Mouse (Mus musculus): Measurements from ENCODE around the gene Bcas2. TPM values are rescaled to one million over a fixed set of nuclear protein-coding genes. Genes with fewer than 3 reads are reported as not detected.

Bcas2 gene
- polyA plus RNA-seq, 2 experiments: 104 to 135 TPM

- DNase-seq (ENCODE audit: low read depth in 3 of 3, low spot score in 3 of 3) (no peak), ATAC-seq (ENCODE audit: insufficient read depth) (no peak)
- no peaks in the 10 kb centered on the region for H3K4me1 ChIP-seq (replicated peaks; ENCODE audit: control insufficient read depth in 2 of 2, insufficient read depth in 2 of 2, low read length in 1 of 2)
- H3K9me3 ChIP-seq (ENCODE audit: control insufficient read depth, low read length): no peaks in the 10 kb centered on the region
- no peak for TF ChIP-seq CTCF (IDR thresholded peaks at IDR 0.05; ENCODE audit: low read depth)
- TF ChIP-seq EP300 (IDR thresholded peaks at IDR 0.05; ENCODE audit: low read depth): no peak
- H3K4me2 ChIP-seq (ENCODE audit: low read depth): no peak overlapping the region
- no peak overlapping the region for H3K4me3 ChIP-seq (ENCODE audit: insufficient read depth in 1 of 2, low read depth in 2 of 2, low read length in 2 of 2)
- H3K27ac ChIP-seq: no peak overlapping the region
- no peaks in the 10 kb centered on the region for H3K36me3 ChIP-seq (replicated peaks; ENCODE audit: control insufficient read depth, insufficient read depth, low read depth)
- no peak overlapping the region for H3K9ac ChIP-seq (replicated peaks)
- H3K27me3 ChIP-seq (ENCODE audit: control insufficient read depth, insufficient read depth, low read length): no peaks in the 10 kb centered on the region
- 67% methylated on average over 2 of the region's 2 CpGs for WGBS (ENCODE audit: insufficient replicate concordance)
Observed at GRCm38 (mm10) chr3:103221435-103221834, 50.0 kb downstream of the Bcas2 start.

- 0 out of 2 replicates have a peak, but pooled peaks cover 3% of the 10 kb centered on the region for H3K9me3 ChIP-seq (ENCODE audit: control insufficient read depth, low read length)
- TF ChIP-seq EP300 (IDR thresholded peaks at IDR 0.05; ENCODE audit: low read depth): no peak
- TF ChIP-seq CTCF (IDR thresholded peaks at IDR 0.05; ENCODE audit: low read depth): peak; percentile 71
- no peak overlapping the region for H3K4me2 ChIP-seq (ENCODE audit: low read depth)
- DNase-seq (ENCODE audit: low read depth in 3 of 3, low spot score in 3 of 3) (peak in 2 of 3 experiments; percentile 6 to 24), ATAC-seq (ENCODE audit: insufficient read depth) (no peak)
- no peak overlapping the region for H3K4me3 ChIP-seq (ENCODE audit: insufficient read depth in 1 of 2, low read depth in 2 of 2, low read length in 2 of 2)
- H3K27me3 ChIP-seq (ENCODE audit: control insufficient read depth, insufficient read depth, low read length): no peaks in the 10 kb centered on the region
- H3K4me1 ChIP-seq (replicated peaks; ENCODE audit: control insufficient read depth in 2 of 2, insufficient read depth in 2 of 2, low read length in 1 of 2): no peaks in the 10 kb centered on the region
- 58% methylated on average over 4 of the region's 4 CpGs for WGBS (ENCODE audit: insufficient replicate concordance)
- no peak overlapping the region for H3K9ac ChIP-seq (replicated peaks)
- no peaks in the 10 kb centered on the region for H3K36me3 ChIP-seq (replicated peaks; ENCODE audit: control insufficient read depth, insufficient read depth, low read depth)
- no peak overlapping the region for H3K27ac ChIP-seq
Observed at GRCm38 (mm10) chr3:103223752-103224151, 52.3 kb downstream of the Bcas2 start.

GRCm38 (mm10) chr3:103224231-103224765, 52.8 kb downstream of the Bcas2 start:
- Histone ChIP-seq H3K27me3 (ENCODE audit: control insufficient read depth, insufficient read depth, low read length) (no peaks in the 10 kb centered on the region), H3K4me2 (ENCODE audit: low read depth) (no peak overlapping the region), H3K27ac (no peak overlapping the region), H3K9ac (replicated peaks) (no peak overlapping the region), H3K9me3 (ENCODE audit: control insufficient read depth, low read length) (0 out of 2 replicates have a peak, but pooled peaks cover 3% of the 10 kb centered on the region), H3K4me3 (ENCODE audit: insufficient read depth in 1 of 2, low read depth in 2 of 2, low read length in 2 of 2) (no peak overlapping the region), H3K4me1 (replicated peaks; ENCODE audit: control insufficient read depth in 2 of 2, insufficient read depth in 2 of 2, low read length in 1 of 2) (no peaks in the 10 kb centered on the region), H3K36me3 (replicated peaks; ENCODE audit: control insufficient read depth, insufficient read depth, low read depth) (no peaks in the 10 kb centered on the region)
- ATAC-seq (ENCODE audit: insufficient read depth) (no peak), DNase-seq (ENCODE audit: low read depth in 3 of 3, low spot score in 3 of 3) (no peak)
- 78% methylated on average over 12 of the region's 12 CpGs for WGBS (ENCODE audit: insufficient replicate concordance)
- TF ChIP-seq EP300 (IDR thresholded peaks at IDR 0.05; ENCODE audit: low read depth) (no peak), CTCF (IDR thresholded peaks at IDR 0.05; ENCODE audit: low read depth) (no peak)

- Histone ChIP-seq H3K36me3 (replicated peaks; ENCODE audit: control insufficient read depth, insufficient read depth, low read depth) (no peaks in the 10 kb centered on the region), H3K9ac (replicated peaks) (no peak overlapping the region), H3K4me1 (replicated peaks; ENCODE audit: control insufficient read depth in 2 of 2, insufficient read depth in 2 of 2, low read length in 1 of 2) (no peaks in the 10 kb centered on the region), H3K9me3 (ENCODE audit: control insufficient read depth, low read length) (0 out of 2 replicates have a peak, but pooled peaks cover 3% of the 10 kb centered on the region), H3K4me2 (ENCODE audit: low read depth) (no peak overlapping the region), H3K27me3 (ENCODE audit: control insufficient read depth, insufficient read depth, low read length) (no peaks in the 10 kb centered on the region), H3K4me3 (ENCODE audit: insufficient read depth in 1 of 2, low read depth in 2 of 2, low read length in 2 of 2) (no peak overlapping the region), H3K27ac (no peak overlapping the region)
- 71% methylated on average over 1 of the region's 1 CpGs for WGBS (ENCODE audit: insufficient replicate concordance)
- DNase-seq (ENCODE audit: low read depth in 3 of 3, low spot score in 3 of 3) (no peak), ATAC-seq (ENCODE audit: insufficient read depth) (no peak)
- TF ChIP-seq CTCF (IDR thresholded peaks at IDR 0.05; ENCODE audit: low read depth): no peak
- no peak for TF ChIP-seq EP300 (IDR thresholded peaks at IDR 0.05; ENCODE audit: low read depth)
Observed at GRCm38 (mm10) chr3:103227729-103228128, 56.3 kb downstream of the Bcas2 start.

Other genes starting within 250 kb of the Bcas2 start
- gene Sycp1, start 235.6 kb upstream of the Bcas2 start, polyA plus RNA-seq (2012; rRNA removed): 0.01 and 0.07 TPM in 2 replicates
- 0.18 TPM in 1 of 2 replicates, not detected in the other for gene Sycp1, start 235.6 kb upstream of the Bcas2 start, polyA plus RNA-seq (2014; fragmentation: Nextera tagmentation; extraction: Ambion mirVana)
- gene Nr1h5, start 207.5 kb upstream of the Bcas2 start, polyA plus RNA-seq (2012; rRNA removed): 3.9 and 4.6 TPM in 2 replicates
- gene Nr1h5, start 207.5 kb upstream of the Bcas2 start, polyA plus RNA-seq (2014; fragmentation: Nextera tagmentation; extraction: Ambion mirVana): 1.9 and 3.0 TPM in 2 replicates
- gene Sike1, start 175.9 kb upstream of the Bcas2 start, polyA plus RNA-seq (2012; rRNA removed): 3.4 and 5.6 TPM in 2 replicates
- gene Sike1, start 175.9 kb upstream of the Bcas2 start, polyA plus RNA-seq (2014; fragmentation: Nextera tagmentation; extraction: Ambion mirVana): 13.6 and 16.8 TPM in 2 replicates
- gene Csde1, start 151.2 kb upstream of the Bcas2 start, polyA plus RNA-seq (2012; rRNA removed): 17.5 and 28.5 TPM in 2 replicates
- 116 and 122 TPM in 2 replicates for gene Csde1, start 151.2 kb upstream of the Bcas2 start, polyA plus RNA-seq (2014; fragmentation: Nextera tagmentation; extraction: Ambion mirVana)
- gene Nras, start 113.4 kb upstream of the Bcas2 start, polyA plus RNA-seq (2012; rRNA removed): 14.2 and 21.4 TPM in 2 replicates
- gene Nras, start 113.4 kb upstream of the Bcas2 start, polyA plus RNA-seq (2014; fragmentation: Nextera tagmentation; extraction: Ambion mirVana): 43.2 TPM in 2 replicates
- 0.05 and 0.07 TPM in 2 replicates for gene Ampd1, start 97.6 kb upstream of the Bcas2 start, polyA plus RNA-seq (2012; rRNA removed)
- gene Ampd1, start 97.6 kb upstream of the Bcas2 start, polyA plus RNA-seq (2014; fragmentation: Nextera tagmentation; extraction: Ambion mirVana): 0.06 TPM in 1 of 2 replicates, not detected in the other
- gene Dennd2c, start 69.1 kb upstream of the Bcas2 start, polyA plus RNA-seq (2012; rRNA removed): 5.4 and 7.4 TPM in 2 replicates
- 6.6 and 6.9 TPM in 2 replicates for gene Dennd2c, start 69.1 kb upstream of the Bcas2 start, polyA plus RNA-seq (2014; fragmentation: Nextera tagmentation; extraction: Ambion mirVana)
- gene Trim33, start 107.6 kb downstream of the Bcas2 start, polyA plus RNA-seq (2012; rRNA removed): 6.6 and 6.7 TPM in 2 replicates
- 4.7 and 7.1 TPM in 2 replicates for gene Trim33, start 107.6 kb downstream of the Bcas2 start, polyA plus RNA-seq (2014; fragmentation: Nextera tagmentation; extraction: Ambion mirVana)

Measured in liver, embryonic 14.5 days (tissue).